Mouse (Mus musculus) liver, adult 2 months (tissue): ENCODE data around the gene Siah2.

Experiments used
- CTCF ChIP-seq: fragments of 200-500 bp; IDR thresholded peaks from 2 replicates; pipeline ENCODE4 v1.5.1; 2011; ENCODE audit warnings: low read depth, low read length, control low read depth
- POLR2A ChIP-seq: fragments of 200-500 bp; IDR thresholded peaks from 2 replicates; pipeline ENCODE4 v1.6.1; 2011; ENCODE audit warnings: low read length, control low read depth; ENCODE audit not compliant: insufficient read depth; ENCODE audit errors: extremely low read depth

DNA sequence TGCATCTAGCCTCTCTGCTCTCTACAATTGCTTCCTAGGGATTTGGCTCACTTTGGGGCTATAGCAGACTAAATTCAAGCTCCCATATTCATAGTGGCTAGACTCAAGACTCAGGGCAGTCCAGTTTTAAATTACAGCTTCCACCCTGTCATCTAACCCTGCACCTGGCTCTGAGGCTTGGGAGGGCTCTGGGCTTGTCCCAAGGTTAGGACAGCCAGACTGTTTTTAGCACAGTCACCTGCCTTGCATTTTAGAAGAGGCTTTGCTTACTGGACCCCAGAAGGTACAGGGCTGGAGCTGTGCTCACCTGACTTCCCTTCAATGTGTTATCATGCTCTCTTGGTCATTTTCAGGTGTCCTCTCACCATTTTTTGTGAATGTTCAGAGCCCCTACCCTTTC, 32.6 kb upstream of the Siah2 start:
- TF ChIP-seq CTCF (no peak), POLR2A (no peak)
